Mouse (Mus musculus) cerebellum, adult 2 months (tissue): ENCODE results near the gene Cdipt.

ENCODE experiments used
- CTCF ChIP-seq: fragments of 200-500 bp; IDR thresholded peaks from 2 replicates; pipeline ENCODE4 v1.5.1; 2011; ENCODE audit warnings: low read depth, mild to moderate bottlenecking, control low read depth, low read length, moderate library complexity, borderline replicate concordance; ENCODE audit not compliant: insufficient read depth
- POLR2A ChIP-seq: fragments of 200-500 bp; IDR thresholded peaks from 2 replicates; pipeline ENCODE4 v1.6.1; 2011; ENCODE audit warnings: low read length, control low read depth, borderline replicate concordance; ENCODE audit not compliant: insufficient read depth

DNA sequence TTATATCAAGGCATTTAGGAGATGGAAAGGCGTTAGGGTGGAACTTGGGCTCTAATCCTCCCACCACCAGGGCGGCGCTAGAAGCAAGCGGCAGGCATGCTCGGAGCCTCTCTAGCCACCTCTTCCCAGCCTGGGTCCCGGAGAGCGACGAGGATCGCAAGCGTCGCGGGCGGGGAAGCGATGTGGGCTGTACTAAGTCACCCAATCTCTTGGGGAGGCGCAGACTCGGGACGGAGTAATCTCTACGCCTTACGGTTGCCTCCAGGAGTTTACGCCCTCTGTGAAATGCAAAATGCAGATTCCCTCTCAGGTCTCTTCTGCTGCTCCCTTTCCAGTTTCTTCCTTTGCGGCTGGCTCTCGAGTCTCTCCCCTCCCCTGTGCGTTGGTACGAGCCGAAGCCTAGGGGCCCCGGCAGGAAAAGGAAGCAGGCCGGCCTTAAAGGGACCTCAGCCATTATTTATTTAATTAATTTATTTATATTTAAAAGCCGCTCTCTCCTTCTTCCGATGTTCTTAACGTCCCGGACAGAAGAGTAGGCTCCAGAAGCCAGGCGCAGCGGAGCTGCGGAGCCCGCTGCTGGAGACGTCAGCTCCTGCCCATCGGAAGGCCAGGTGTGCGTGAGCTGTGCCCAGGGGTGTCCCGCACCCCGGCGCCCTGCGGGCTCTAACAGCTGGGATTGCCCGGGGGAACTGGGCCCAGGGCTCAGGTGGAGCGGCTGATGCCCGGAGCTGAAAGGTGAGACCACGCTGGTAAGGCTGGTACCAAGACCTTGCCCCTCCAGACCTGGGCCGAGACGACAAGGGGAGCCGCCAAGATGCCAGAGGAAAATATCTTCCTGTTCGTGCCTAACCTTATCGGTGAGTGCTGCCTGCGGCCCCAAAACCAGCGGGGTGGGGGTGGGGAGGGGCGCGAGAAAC is 494 bp downstream of the Cdipt start, which contains the start of gene Cdiptos:
- TF ChIP-seq POLR2A: no peak
- peak; percentile 90 for TF ChIP-seq CTCF
